Mouse (Mus musculus): ENCODE results near the gene Antxr1. TPM values are rescaled to one million over a fixed set of nuclear protein-coding genes. Genes with fewer than 3 reads are reported as not detected.

The Antxr1 gene
- polyA plus RNA-seq, 1 experiment: 200 TPM

DNA sequence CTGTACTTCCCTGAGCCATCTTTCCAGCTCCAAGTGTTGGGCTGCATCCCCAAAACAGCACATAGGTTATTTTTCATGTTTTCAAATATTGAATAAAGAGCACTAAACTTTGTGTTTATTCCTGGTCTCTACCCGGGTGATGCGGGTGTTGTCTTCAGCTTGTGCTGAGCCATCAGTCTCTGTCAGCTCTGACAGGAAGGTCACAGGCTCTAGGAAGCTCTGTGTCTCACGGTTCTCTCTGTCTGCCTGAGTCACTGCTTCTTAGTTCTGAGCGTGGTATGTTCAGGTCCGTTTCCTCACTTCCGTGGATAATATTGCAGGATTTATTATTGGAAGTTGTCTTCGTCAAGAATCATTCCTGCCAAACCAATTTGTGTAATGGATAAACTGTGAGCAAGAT, 213.7 kb downstream of the Antxr1 start:
- TF ChIP-seq POLR2A (IDR thresholded peaks at IDR 0.05; ENCODE audit: low read depth, low read length): no peak
- no peak for TF ChIP-seq CTCF (IDR thresholded peaks at IDR 0.05; ENCODE audit: borderline replicate concordance, insufficient read depth, low read length)
- H3K4me3 ChIP-seq (ENCODE audit: insufficient read depth, low read length): no peak overlapping the region
- no peak overlapping the region for H3K27ac ChIP-seq (ENCODE audit: insufficient read depth, low read length)
- no peaks in the 10 kb centered on the region for H3K4me1 ChIP-seq (ENCODE audit: control insufficient read depth, insufficient read depth, low read length)

DNA sequence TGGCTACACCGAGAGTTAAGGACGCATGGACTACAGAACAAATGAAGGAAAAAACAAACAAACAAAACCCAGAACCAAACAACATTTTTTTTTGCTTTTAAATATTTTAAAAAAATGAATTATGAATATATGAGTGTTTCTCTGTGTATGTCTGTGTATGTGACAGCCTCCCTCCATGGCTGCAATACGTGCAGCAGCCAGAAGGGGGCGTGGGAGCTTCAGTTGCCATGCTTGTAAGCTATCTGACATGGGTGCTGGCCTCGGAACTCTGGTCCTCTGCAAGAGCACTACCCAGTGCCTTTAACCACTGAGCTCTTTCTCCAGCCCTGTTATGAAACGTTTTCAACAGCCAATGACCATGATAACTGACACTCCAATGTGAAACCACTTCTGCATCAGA, 215.0 kb downstream of the Antxr1 start:
- no peak overlapping the region for H3K27ac ChIP-seq (ENCODE audit: insufficient read depth, low read length)
- no peak for TF ChIP-seq CTCF (IDR thresholded peaks at IDR 0.05; ENCODE audit: borderline replicate concordance, insufficient read depth, low read length)
- TF ChIP-seq POLR2A (IDR thresholded peaks at IDR 0.05; ENCODE audit: low read depth, low read length): no peak
- no peaks in the 10 kb centered on the region for H3K4me1 ChIP-seq (ENCODE audit: control insufficient read depth, insufficient read depth, low read length)
- no peak overlapping the region for H3K4me3 ChIP-seq (ENCODE audit: insufficient read depth, low read length)

DNA sequence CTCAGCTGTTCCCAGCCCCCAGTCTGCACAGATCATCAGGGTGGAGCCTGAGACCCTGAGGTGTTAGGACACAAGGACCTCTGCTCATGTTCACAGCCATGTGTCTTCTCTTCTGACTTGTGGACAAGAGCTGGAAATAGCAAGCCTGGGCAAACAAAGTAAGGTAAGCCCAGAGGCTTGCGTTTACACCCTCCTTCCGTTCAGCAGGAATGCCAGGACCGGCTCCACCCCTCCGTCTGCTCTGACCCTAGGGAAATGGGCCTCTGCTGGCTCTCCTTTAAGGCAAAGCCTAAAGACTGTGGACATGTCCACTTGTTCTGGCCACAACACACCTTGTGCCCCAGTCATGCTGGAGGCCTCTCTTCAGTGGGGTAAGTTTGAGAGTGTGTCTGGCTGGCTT, 215.6 kb downstream of the Antxr1 start:
- Histone ChIP-seq H3K27ac (ENCODE audit: insufficient read depth, low read length) (no peak overlapping the region), H3K4me3 (ENCODE audit: insufficient read depth, low read length) (no peak overlapping the region), H3K4me1 (ENCODE audit: control insufficient read depth, insufficient read depth, low read length) (no peaks in the 10 kb centered on the region)
- no peak for TF ChIP-seq POLR2A (IDR thresholded peaks at IDR 0.05; ENCODE audit: low read depth, low read length)
- no peak for TF ChIP-seq CTCF (IDR thresholded peaks at IDR 0.05; ENCODE audit: borderline replicate concordance, insufficient read depth, low read length)

DNA sequence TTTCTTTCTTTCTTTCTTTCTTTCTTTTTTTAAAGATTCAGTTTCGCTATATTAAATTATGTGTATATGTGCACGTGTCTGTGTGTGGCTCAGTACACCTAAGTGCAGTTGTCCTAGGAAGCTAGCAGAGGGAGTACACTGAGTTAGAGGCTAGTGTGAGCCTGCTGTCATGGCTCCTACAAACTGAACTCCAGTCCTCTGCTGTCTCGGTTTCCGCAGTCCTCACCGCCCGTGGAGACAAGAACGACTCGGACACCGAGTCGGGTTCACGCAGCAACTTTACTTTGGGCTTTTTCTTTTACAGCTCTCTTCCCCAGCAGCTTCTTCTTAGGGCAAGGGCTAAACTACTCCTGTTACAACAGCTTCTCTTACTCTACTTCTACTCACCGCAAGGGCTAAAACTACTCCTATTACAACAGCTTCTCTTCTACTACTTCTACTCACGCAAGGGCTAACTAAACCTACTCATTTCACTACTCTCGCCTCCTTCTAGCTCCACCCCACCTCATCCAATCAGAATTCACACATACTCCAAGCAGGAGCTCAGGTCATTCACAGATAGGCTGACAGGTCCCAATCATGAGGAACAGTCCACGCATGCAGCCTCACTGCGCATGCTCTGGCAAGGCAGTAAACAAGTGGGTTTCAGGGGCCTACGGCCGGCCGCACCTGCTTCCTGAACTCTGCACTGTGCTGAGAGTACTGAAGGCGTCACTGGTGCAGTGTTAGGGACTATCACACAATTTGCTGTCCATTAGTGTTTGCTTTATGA, 216.4 kb downstream of the Antxr1 start:
- Histone ChIP-seq H3K4me1 (ENCODE audit: control insufficient read depth, insufficient read depth, low read length) (no peaks in the 10 kb centered on the region), H3K4me3 (ENCODE audit: insufficient read depth, low read length) (no peak overlapping the region), H3K27ac (ENCODE audit: insufficient read depth, low read length) (no peak overlapping the region)
- TF ChIP-seq POLR2A (IDR thresholded peaks at IDR 0.05; ENCODE audit: low read depth, low read length) (no peak), CTCF (IDR thresholded peaks at IDR 0.05; ENCODE audit: borderline replicate concordance, insufficient read depth, low read length) (no peak)

DNA sequence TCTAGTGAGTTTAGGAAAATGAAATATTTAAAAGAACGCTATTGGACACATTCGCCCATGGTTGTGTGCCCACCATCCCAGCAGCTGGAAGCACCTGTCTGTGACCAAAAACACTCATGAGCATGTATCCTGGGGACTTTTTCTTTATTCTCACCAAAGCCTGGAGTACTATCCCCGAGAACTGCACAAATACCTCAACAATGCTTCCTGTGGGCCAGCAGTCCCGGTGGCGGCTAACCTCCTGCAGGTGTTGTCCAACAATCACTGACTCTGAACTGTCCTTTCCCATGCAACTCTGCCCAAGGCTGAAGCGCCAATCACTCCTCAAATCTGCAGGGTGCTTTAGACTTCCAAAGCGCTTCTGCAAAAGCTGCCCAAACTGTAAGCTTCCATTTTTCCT, 219.0 kb downstream of the Antxr1 start:
- H3K4me3 ChIP-seq (ENCODE audit: insufficient read depth, low read length): no peak overlapping the region
- no peaks in the 10 kb centered on the region for H3K4me1 ChIP-seq (ENCODE audit: control insufficient read depth, insufficient read depth, low read length)
- no peak overlapping the region for H3K27ac ChIP-seq (ENCODE audit: insufficient read depth, low read length)
- TF ChIP-seq POLR2A (IDR thresholded peaks at IDR 0.05; ENCODE audit: low read depth, low read length) (no peak), CTCF (IDR thresholded peaks at IDR 0.05; ENCODE audit: borderline replicate concordance, insufficient read depth, low read length) (no peak)

DNA sequence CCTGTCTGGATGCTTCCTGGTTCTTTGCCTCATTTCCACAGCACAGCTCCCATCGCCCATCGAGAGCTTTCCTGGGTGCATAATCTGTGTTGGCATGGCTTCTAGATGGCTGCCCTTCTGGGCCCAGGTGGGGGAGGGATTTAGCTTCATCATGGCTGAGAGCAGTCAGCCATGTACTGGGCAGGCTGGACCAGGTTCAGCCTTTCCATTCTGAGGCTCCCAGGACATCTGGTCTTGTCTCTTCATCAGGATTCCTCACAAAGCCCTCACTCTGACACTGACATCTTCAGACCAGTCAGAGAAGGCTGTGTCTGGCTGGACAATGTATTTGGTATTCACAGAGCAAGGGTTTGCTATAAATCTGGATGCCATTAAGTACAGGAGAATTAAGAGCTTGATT, 219.6 kb downstream of the Antxr1 start:
- no peak for TF ChIP-seq POLR2A (IDR thresholded peaks at IDR 0.05; ENCODE audit: low read depth, low read length)
- no peak for TF ChIP-seq CTCF (IDR thresholded peaks at IDR 0.05; ENCODE audit: borderline replicate concordance, insufficient read depth, low read length)
- Histone ChIP-seq H3K4me1 (ENCODE audit: control insufficient read depth, insufficient read depth, low read length) (no peaks in the 10 kb centered on the region), H3K4me3 (ENCODE audit: insufficient read depth, low read length) (no peak overlapping the region), H3K27ac (ENCODE audit: insufficient read depth, low read length) (no peak overlapping the region)

DNA sequence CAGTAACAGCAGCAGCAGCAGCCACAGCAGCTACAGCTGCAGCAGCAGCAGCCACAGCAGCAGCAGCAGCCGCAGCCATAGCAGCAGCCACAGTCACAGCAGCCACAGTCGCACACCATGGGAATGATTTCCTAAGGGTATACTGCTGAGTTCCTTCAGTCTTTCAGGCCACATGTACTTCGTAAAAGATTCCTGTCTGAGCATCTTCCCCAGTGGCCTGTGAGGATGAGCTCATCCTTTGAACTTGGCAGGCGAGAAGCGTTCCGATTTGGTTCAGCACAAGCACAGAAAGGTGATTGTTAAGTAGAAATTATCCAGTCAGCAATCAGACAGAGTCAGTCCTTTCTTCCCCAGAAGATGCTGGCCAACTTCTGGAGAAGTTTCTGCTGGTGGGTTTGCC, 223.5 kb downstream of the Antxr1 start:
- Histone ChIP-seq H3K4me3 (ENCODE audit: insufficient read depth, low read length) (no peak overlapping the region), H3K4me1 (ENCODE audit: control insufficient read depth, insufficient read depth, low read length) (no peaks in the 10 kb centered on the region), H3K27ac (ENCODE audit: insufficient read depth, low read length) (no peak overlapping the region)
- TF ChIP-seq CTCF (IDR thresholded peaks at IDR 0.05; ENCODE audit: borderline replicate concordance, insufficient read depth, low read length) (no peak), POLR2A (IDR thresholded peaks at IDR 0.05; ENCODE audit: low read depth, low read length) (no peak)

DNA sequence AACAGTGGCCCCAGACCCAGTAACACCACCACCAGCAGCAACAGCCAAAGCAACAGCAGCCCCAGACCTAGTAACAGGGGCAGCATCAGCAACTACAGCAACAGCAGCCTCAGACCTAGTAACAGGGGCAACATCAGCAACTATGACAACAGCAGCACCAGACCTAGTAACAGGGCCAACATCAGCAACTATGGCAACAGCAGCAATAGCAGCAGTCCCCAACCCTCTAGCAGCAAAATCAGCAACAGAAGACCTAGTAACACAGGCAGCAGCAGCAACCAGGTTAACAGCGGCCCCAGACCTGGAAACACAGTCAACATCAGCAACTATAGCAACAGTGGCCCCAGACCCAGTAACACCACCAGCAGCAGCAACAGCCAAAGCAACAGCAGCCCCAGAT, 224.1 kb downstream of the Antxr1 start:
- H3K27ac ChIP-seq (ENCODE audit: insufficient read depth, low read length): no peak overlapping the region

DNA sequence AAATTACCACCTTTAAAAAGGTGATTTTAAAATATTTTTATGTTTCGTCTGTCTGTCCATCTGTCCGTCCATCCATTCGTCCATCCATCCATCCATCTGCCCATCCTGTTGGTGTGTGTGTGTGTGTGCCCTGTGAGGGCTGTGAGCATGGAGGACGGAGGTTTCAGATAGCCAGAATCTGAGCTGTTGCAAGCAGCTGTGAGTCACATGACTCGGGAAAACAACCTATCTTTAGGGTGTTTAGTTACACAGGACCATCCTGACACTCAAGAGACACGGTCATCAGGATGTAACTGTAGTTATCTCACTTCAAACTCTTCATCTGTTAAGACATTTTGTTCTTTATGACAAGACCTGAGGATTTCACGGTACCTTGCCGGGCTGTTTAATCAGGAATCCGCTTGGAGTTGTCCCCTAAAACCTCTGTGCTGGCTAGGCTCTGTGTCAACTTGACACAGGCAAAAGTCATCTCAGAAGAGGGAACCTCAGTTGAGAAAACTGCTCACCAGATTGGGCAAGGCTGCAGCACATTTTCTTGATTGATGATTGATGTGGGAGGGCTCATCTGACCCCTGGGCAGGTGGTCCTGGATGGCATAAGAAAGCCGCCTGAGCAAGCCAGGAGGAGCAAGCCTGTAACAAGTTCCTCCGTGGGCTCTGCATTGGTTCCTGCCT, 231.4 kb downstream of the Antxr1 start, which contains the start of gene D6Ertd527e:
D6Ertd527e (plus strand) TSS at position 624 of the 674 bp plus-strand sequence.
- Histone ChIP-seq H3K27ac (ENCODE audit: insufficient read depth, low read length) (no peak within 1 kb of the TSS), H3K4me3 (ENCODE audit: insufficient read depth, low read length) (no peak within 1 kb of the TSS), H3K4me1 (ENCODE audit: control insufficient read depth, insufficient read depth, low read length) (peaks cover 10% of the 10 kb centered on the region)
- TF ChIP-seq POLR2A (IDR thresholded peaks at IDR 0.05; ENCODE audit: low read depth, low read length) (no peak), CTCF (IDR thresholded peaks at IDR 0.05; ENCODE audit: borderline replicate concordance, insufficient read depth, low read length) (no peak)

More for the DNA sequence above, 224.1 kb downstream of the Antxr1 start:
- no peak overlapping the region for H3K4me3 ChIP-seq (ENCODE audit: insufficient read depth, low read length)
- no peaks in the 10 kb centered on the region for H3K4me1 ChIP-seq (ENCODE audit: control insufficient read depth, insufficient read depth, low read length)
- TF ChIP-seq POLR2A (IDR thresholded peaks at IDR 0.05; ENCODE audit: low read depth, low read length) (no peak), CTCF (IDR thresholded peaks at IDR 0.05; ENCODE audit: borderline replicate concordance, insufficient read depth, low read length) (no peak)

DNA sequence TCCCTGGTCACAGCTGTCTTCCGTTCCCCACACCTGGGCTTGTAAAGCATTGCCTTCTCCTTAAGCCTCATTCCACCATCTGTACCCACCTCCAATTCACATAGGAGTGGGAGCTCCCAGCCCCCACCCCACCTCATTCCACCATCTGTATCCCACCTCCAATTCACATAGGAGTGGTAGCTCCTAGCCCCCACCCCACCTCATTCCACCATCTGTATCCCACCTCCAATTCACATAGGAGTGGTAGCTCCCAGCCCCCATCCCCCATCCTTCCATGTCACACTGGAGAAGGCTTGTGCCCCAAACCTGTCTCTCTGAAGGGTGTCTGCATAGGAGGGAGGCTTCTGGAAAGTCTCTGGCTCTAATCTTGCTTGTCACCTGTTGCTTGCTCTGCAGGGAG, 232.3 kb downstream of the Antxr1 start:
- Histone ChIP-seq H3K4me1 (ENCODE audit: control insufficient read depth, insufficient read depth, low read length) (peaks cover 10% of the 10 kb centered on the region), H3K27ac (ENCODE audit: insufficient read depth, low read length) (no peak overlapping the region), H3K4me3 (ENCODE audit: insufficient read depth, low read length) (no peak overlapping the region)
- no peak for TF ChIP-seq CTCF (IDR thresholded peaks at IDR 0.05; ENCODE audit: borderline replicate concordance, insufficient read depth, low read length)
- TF ChIP-seq POLR2A (IDR thresholded peaks at IDR 0.05; ENCODE audit: low read depth, low read length): no peak

Data from embryonic fibroblast, embryonic 13.5 days (primary cell).